Mouse (Mus musculus): ENCODE data around the gene Irf3. TPM values are rescaled to one million over a fixed set of nuclear protein-coding genes. Genes with fewer than 3 reads are reported as not detected.

Gene Irf3
- polyA plus RNA-seq, 1 experiment from 2014 or later = 96.0 TPM

DNA sequence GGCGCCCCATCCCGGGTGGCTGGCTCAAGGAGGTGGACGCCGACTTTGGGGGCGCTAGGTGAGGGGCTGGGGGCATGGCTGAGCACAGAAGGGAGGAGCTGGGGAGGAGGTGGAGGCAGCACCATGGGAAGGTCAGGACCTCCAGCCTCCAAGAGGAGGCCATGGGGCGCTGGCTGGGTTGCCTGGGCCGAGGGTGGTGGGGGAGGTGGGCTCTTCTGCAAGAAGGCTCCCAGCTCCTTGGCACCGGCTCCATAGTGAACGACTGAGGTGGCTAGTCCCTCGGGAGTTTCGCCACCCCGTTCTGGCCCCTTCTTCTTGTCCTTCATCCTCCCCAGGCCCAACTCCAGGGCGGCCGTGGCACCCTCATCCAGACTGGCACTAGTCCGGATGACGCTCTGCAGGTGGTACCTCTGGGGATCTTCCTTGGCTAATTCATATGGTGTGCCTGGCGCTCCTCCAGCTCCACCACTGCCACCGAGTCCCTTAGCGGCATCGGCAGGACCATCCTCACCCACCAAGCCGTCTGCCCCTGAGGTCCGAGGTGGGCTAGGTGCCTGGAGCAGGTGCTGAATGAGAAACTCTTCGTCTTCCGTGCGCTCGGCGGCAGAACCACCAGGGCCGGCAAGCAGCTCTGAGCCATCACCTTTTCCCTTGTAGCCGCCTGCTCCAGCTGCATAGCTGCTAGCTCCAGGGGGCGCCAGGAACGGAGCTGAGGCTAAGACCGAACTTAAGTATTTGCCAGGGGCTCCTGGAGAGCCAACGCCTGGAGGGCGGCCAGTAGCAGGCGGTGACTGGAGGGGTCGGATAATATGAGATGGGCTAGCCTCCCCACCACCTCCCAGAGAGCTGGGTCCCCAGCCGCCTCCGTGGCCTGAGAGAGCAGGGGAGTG, 50.8 kb downstream of the Irf3 start:
- Histone ChIP-seq H3K9ac (replicated peaks; ENCODE audit: low read depth, low read length) (no peak overlapping the region), H3K4me2 (replicated peaks; ENCODE audit: low read depth, low read length) (no peak overlapping the region), H3K4me1 (ENCODE audit: control insufficient read depth, insufficient read depth, low read length) (peaks cover 9% of the 10 kb centered on the region), H3K27me3 (ENCODE audit: control insufficient read depth, insufficient read depth, low read length) (no peaks in the 10 kb centered on the region), H3K27ac (ENCODE audit: low read length) (no peak overlapping the region), H3K9me3 (ENCODE audit: control insufficient read depth, low read depth, low read length) (no peaks in the 10 kb centered on the region), H3K36me3 (ENCODE audit: control insufficient read depth, insufficient read depth, low read length) (peaks cover 71% of the 10 kb centered on the region), H3K4me3 (ENCODE audit: low read depth, low read length) (no peak overlapping the region)
- WGBS = 94% methylated on average over 38 of the region's 38 CpGs
- ATAC-seq (ENCODE audit: insufficient number of reproducible peaks, insufficient read depth, low FRiP score, low read depth) = no peak

DNA sequence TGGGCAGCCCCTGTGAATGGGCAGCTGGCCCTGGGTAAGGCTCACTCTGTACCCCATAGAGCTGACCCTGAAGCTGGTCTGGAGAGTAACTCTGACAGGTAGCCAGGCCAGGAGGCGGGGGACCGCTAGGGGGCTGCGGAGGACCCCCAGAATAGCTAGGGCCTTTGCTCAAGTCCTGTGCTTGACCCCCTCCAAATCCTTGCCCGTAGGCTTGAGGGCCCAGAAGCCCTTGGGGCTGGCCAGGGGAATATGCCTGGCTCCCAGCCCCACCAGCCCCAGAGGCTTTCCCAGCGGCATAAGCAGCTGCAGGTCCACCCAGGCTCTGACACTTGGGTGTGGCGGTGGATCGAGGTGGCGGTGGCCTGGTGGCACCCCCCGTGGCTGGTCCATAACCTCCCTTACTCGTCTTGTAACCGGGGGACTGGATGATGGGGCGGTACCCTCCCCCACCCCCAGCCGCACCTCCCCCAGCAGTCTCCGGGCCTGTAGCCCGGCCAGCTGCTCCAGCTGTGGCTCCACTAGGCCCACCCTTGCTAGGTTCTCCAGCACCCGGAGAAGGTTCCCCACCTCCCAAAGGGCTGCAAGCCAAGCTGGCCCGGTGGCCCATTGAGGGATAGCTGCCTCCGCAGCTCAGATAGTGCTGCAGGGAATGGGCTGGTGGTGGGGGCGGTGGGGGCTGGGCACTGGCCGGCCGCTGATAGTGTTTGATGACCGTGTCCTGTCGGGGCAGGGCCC, 51.6 kb downstream of the Irf3 start:
- H3K4me3 ChIP-seq (ENCODE audit: low read depth, low read length) = no peak overlapping the region
- H3K27ac ChIP-seq (ENCODE audit: low read length) = no peak overlapping the region
- ATAC-seq (ENCODE audit: insufficient number of reproducible peaks, insufficient read depth, low FRiP score, low read depth) = no peak
- peaks cover 9% of the 10 kb centered on the region for H3K4me1 ChIP-seq (ENCODE audit: control insufficient read depth, insufficient read depth, low read length)
- no peak overlapping the region for H3K4me2 ChIP-seq (replicated peaks; ENCODE audit: low read depth, low read length)
- no peak overlapping the region for H3K9ac ChIP-seq (replicated peaks; ENCODE audit: low read depth, low read length)
- no peaks in the 10 kb centered on the region for H3K9me3 ChIP-seq (ENCODE audit: control insufficient read depth, low read depth, low read length)
- WGBS = 92% methylated on average over 23 of the region's 23 CpGs
- H3K27me3 ChIP-seq (ENCODE audit: control insufficient read depth, insufficient read depth, low read length) = no peaks in the 10 kb centered on the region
- peaks cover 63% of the 10 kb centered on the region for H3K36me3 ChIP-seq (ENCODE audit: control insufficient read depth, insufficient read depth, low read length)

DNA sequence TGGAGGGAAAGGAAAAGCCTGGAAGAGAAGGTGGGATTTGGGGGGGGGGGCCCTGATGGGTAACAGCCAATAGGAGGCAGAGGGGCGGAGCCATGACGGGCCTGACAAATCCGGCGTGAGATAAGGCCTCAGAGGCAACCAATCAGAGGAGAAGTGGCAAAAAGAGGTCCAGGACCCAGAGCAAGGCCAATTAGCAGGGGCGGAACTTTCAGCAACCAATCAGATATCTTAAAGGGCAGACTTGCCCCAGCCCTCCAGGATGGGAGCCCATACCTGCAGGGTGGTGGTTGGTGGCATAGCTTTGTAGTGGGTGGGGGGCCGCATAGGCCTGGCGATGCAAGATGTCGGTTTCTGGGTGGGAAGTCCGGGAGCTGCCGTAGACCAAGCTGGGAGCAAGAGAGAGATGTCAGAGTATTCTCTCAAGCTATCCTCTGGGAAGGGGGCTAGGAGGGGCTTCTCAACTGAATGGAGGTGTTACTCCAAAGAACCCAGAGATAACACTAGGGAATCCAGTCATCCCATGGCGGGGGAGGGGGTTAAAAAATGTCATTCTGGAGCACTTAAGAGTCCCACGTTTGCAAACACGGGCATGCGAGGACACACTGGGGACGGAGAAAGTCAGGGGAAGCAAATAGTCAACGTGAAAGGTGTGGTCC, 53.6 kb downstream of the Irf3 start:
- 5% methylated on average over 16 of the region's 16 CpGs for WGBS
- H3K4me3 ChIP-seq (ENCODE audit: low read depth, low read length) = peak overlapping the region; percentile 86
- no peaks in the 10 kb centered on the region for H3K9me3 ChIP-seq (ENCODE audit: control insufficient read depth, low read depth, low read length)
- H3K36me3 ChIP-seq (ENCODE audit: control insufficient read depth, insufficient read depth, low read length) = peaks cover 43% of the 10 kb centered on the region
- peaks cover 9% of the 10 kb centered on the region for H3K4me1 ChIP-seq (ENCODE audit: control insufficient read depth, insufficient read depth, low read length)
- H3K4me2 ChIP-seq (replicated peaks; ENCODE audit: low read depth, low read length) = peak overlapping the region; percentile 97
- no peaks in the 10 kb centered on the region for H3K27me3 ChIP-seq (ENCODE audit: control insufficient read depth, insufficient read depth, low read length)
- ATAC-seq (ENCODE audit: insufficient number of reproducible peaks, insufficient read depth, low FRiP score, low read depth) = peak; percentile 39
- H3K27ac ChIP-seq (ENCODE audit: low read length) = peak overlapping the region; percentile 99; the same call in 1 of the 2 replicates
- no peak overlapping the region for H3K9ac ChIP-seq (replicated peaks; ENCODE audit: low read depth, low read length)

DNA sequence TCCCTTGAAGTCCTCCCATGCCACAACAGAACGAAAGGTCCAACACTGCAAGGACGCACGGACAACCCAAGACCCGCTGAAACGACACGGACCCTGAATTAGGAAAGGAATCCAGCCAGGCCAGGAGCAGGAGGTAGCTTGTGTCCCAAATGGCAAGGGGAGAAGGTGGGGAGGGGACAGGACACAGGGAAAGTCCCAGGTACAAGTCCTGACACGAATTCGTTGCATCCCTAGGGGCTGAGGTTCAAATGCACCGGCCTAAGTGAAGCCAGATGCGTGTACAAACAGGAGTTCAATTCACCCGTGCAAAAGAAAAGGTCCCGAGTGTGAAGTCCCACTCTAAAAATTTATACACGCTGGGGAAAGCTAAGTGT, 54.1 kb downstream of the Irf3 start:
- Histone ChIP-seq H3K36me3 (ENCODE audit: control insufficient read depth, insufficient read depth, low read length) (peaks cover 38% of the 10 kb centered on the region), H3K27me3 (ENCODE audit: control insufficient read depth, insufficient read depth, low read length) (no peaks in the 10 kb centered on the region), H3K4me1 (ENCODE audit: control insufficient read depth, insufficient read depth, low read length) (peaks cover 9% of the 10 kb centered on the region), H3K27ac (ENCODE audit: low read length) (peak overlapping the region; percentile 99; the same call in 1 of the 2 replicates), H3K9me3 (ENCODE audit: control insufficient read depth, low read depth, low read length) (no peaks in the 10 kb centered on the region), H3K4me3 (ENCODE audit: low read depth, low read length) (peak overlapping the region; percentile 86), H3K4me2 (replicated peaks; ENCODE audit: low read depth, low read length) (peak overlapping the region; percentile 97), H3K9ac (replicated peaks; ENCODE audit: low read depth, low read length) (peak overlapping the region; percentile 81)
- under 1% methylated on average over 13 of the region's 13 CpGs for WGBS
- no peak for ATAC-seq (ENCODE audit: insufficient number of reproducible peaks, insufficient read depth, low FRiP score, low read depth)

Small RNAs within 50 kb of the gene (microRNA-seq; reads per million reads assigned to microRNA genes)
- 0.78 reads per million for gene Mir7054

Other genes starting within 250 kb of the Irf3 start
- 32.9 and 34.7 TPM in 2 replicates for gene Vrk3, start 249.2 kb upstream of the Irf3 start, polyA plus RNA-seq (2014; fragmentation: Nextera tagmentation; extraction: Ambion mirVana)
- 1.9 and 3.0 TPM in 2 replicates for gene Zfp473, start 246.6 kb upstream of the Irf3 start, polyA plus RNA-seq (2014; fragmentation: Nextera tagmentation; extraction: Ambion mirVana)
- 54.2 and 56.6 TPM in 2 replicates for gene Nup62, start 181.6 kb upstream of the Irf3 start, polyA plus RNA-seq (2014; fragmentation: Nextera tagmentation; extraction: Ambion mirVana)
- 1.2 and 3.0 TPM in 2 replicates for gene Il4i1, start 181.3 kb upstream of the Irf3 start, polyA plus RNA-seq (2014; fragmentation: Nextera tagmentation; extraction: Ambion mirVana)
- gene Atf5, start 181.0 kb upstream of the Irf3 start, polyA plus RNA-seq (2014; fragmentation: Nextera tagmentation; extraction: Ambion mirVana) = 3.1 and 4.4 TPM in 2 replicates
- gene Akt1s1, start 148.7 kb upstream of the Irf3 start, polyA plus RNA-seq (2014; fragmentation: Nextera tagmentation; extraction: Ambion mirVana) = 43.6 and 54.9 TPM in 2 replicates
- 64.6 and 71.8 TPM in 2 replicates for gene Tbc1d17, start 148.6 kb upstream of the Irf3 start, polyA plus RNA-seq (2014; fragmentation: Nextera tagmentation; extraction: Ambion mirVana)
- 25.7 and 30.0 TPM in 2 replicates for gene Pnkp, start 140.5 kb upstream of the Irf3 start, polyA plus RNA-seq (2014; fragmentation: Nextera tagmentation; extraction: Ambion mirVana)
- gene Ptov1, start 127.9 kb upstream of the Irf3 start, polyA plus RNA-seq (2014; fragmentation: Nextera tagmentation; extraction: Ambion mirVana) = 377 and 384 TPM in 2 replicates
- 65.2 and 79.4 TPM in 2 replicates for gene Med25, start 104.9 kb upstream of the Irf3 start, polyA plus RNA-seq (2014; fragmentation: Nextera tagmentation; extraction: Ambion mirVana)
- gene Fuz, start 101.6 kb upstream of the Irf3 start, polyA plus RNA-seq (2014; fragmentation: Nextera tagmentation; extraction: Ambion mirVana) = 25.8 and 26.4 TPM in 2 replicates
- gene Ap2a1, start 68.2 kb upstream of the Irf3 start, polyA plus RNA-seq (2014; fragmentation: Nextera tagmentation; extraction: Ambion mirVana) = 67.3 and 72.1 TPM in 2 replicates
- gene Tsks, start 54.4 kb upstream of the Irf3 start, polyA plus RNA-seq (2014; fragmentation: Nextera tagmentation; extraction: Ambion mirVana) = 0.17 TPM in 2 replicates
- gene Cpt1c, start 22.8 kb upstream of the Irf3 start, polyA plus RNA-seq (2014; fragmentation: Nextera tagmentation; extraction: Ambion mirVana) = 24.7 and 25.0 TPM in 2 replicates
- 165 and 186 TPM in 2 replicates for gene Prmt1, start 11.1 kb upstream of the Irf3 start, polyA plus RNA-seq (2014; fragmentation: Nextera tagmentation; extraction: Ambion mirVana)
- gene Bcl2l12, start 1.1 kb downstream of the Irf3 start, polyA plus RNA-seq (2014; fragmentation: Nextera tagmentation; extraction: Ambion mirVana) = 60.6 and 62.9 TPM in 2 replicates
- 48.9 and 49.8 TPM in 2 replicates for gene Scaf1, start 18.7 kb downstream of the Irf3 start, polyA plus RNA-seq (2014; fragmentation: Nextera tagmentation; extraction: Ambion mirVana)
- 71.0 and 75.0 TPM in 2 replicates for gene Rras, start 20.3 kb downstream of the Irf3 start, polyA plus RNA-seq (2014; fragmentation: Nextera tagmentation; extraction: Ambion mirVana)
- 13.7 and 17.8 TPM in 2 replicates for gene Prr12, start 55.2 kb downstream of the Irf3 start, polyA plus RNA-seq (2014; fragmentation: Nextera tagmentation; extraction: Ambion mirVana)
- gene Nosip, start 64.8 kb downstream of the Irf3 start, polyA plus RNA-seq (2014; fragmentation: Nextera tagmentation; extraction: Ambion mirVana) = 58.9 and 63.6 TPM in 2 replicates
- 20.7 and 20.9 TPM in 2 replicates for gene Prrg2, start 65.0 kb downstream of the Irf3 start, polyA plus RNA-seq (2014; fragmentation: Nextera tagmentation; extraction: Ambion mirVana)
- 418 and 432 TPM in 2 replicates for gene Rcn3, start 94.6 kb downstream of the Irf3 start, polyA plus RNA-seq (2014; fragmentation: Nextera tagmentation; extraction: Ambion mirVana)
- gene Fcgrt, start 106.2 kb downstream of the Irf3 start, polyA plus RNA-seq (2014; fragmentation: Nextera tagmentation; extraction: Ambion mirVana) = 78.6 and 79.9 TPM in 2 replicates
- 1,682 and 1,777 TPM in 2 replicates for gene Rps11, start 126.8 kb downstream of the Irf3 start, polyA plus RNA-seq (2014; fragmentation: Nextera tagmentation; extraction: Ambion mirVana)
- 1,622 and 1,649 TPM in 2 replicates for gene Rpl13a, start 131.1 kb downstream of the Irf3 start, polyA plus RNA-seq (2014; fragmentation: Nextera tagmentation; extraction: Ambion mirVana)
- 0.65 and 0.83 TPM in 2 replicates for gene Gm45713, start 138.6 kb downstream of the Irf3 start, polyA plus RNA-seq (2014; fragmentation: Nextera tagmentation; extraction: Ambion mirVana)
- gene Flt3l, start 138.8 kb downstream of the Irf3 start, polyA plus RNA-seq (2014; fragmentation: Nextera tagmentation; extraction: Ambion mirVana) = 2.1 and 2.9 TPM in 2 replicates
- 103 and 114 TPM in 2 replicates for gene Pih1d1, start 156.7 kb downstream of the Irf3 start, polyA plus RNA-seq (2014; fragmentation: Nextera tagmentation; extraction: Ambion mirVana)
- gene Aldh16a1, start 156.9 kb downstream of the Irf3 start, polyA plus RNA-seq (2014; fragmentation: Nextera tagmentation; extraction: Ambion mirVana) = 43.4 and 54.1 TPM in 2 replicates
- 0.20 TPM in 1 of 2 replicates, not detected in the other for gene Slc17a7, start 166.3 kb downstream of the Irf3 start, polyA plus RNA-seq (2014; fragmentation: Nextera tagmentation; extraction: Ambion mirVana)
- gene Gfy, start 181.9 kb downstream of the Irf3 start, polyA plus RNA-seq (2014; fragmentation: Nextera tagmentation; extraction: Ambion mirVana) = not detected in 2 replicates
- not detected in 2 replicates for gene Pth2, start 183.3 kb downstream of the Irf3 start, polyA plus RNA-seq (2014; fragmentation: Nextera tagmentation; extraction: Ambion mirVana)
- gene Ccdc155, start 207.2 kb downstream of the Irf3 start, polyA plus RNA-seq (2014; fragmentation: Nextera tagmentation; extraction: Ambion mirVana) = 0.22 and 0.55 TPM in 2 replicates
- 0.45 and 1.2 TPM in 2 replicates for gene Dkkl1, start 214.5 kb downstream of the Irf3 start, polyA plus RNA-seq (2014; fragmentation: Nextera tagmentation; extraction: Ambion mirVana)
- 155 and 167 TPM in 2 replicates for gene Tead2, start 218.1 kb downstream of the Irf3 start, polyA plus RNA-seq (2014; fragmentation: Nextera tagmentation; extraction: Ambion mirVana)
- 2.2 and 3.5 TPM in 2 replicates for gene Cd37, start 241.5 kb downstream of the Irf3 start, polyA plus RNA-seq (2014; fragmentation: Nextera tagmentation; extraction: Ambion mirVana)
- not detected in 2 replicates for gene Slc6a16, start 243.4 kb downstream of the Irf3 start, polyA plus RNA-seq (2014; fragmentation: Nextera tagmentation; extraction: Ambion mirVana)

Data from stomach, embryonic 14.5 days (tissue).